Mouse (Mus musculus) heart, adult 8-10 months (tissue): ENCODE results near the gene Rpl23. TPM values are rescaled to one million over a fixed set of nuclear protein-coding genes. Genes with fewer than 3 reads are reported as not detected.
"Not testable (repeated sequence)": the region's sequence is repeated elsewhere in the genome, so short reads cannot be mapped to it uniquely, and the experiment has no call there.

Experiments
- DNase-seq: peaks from one replicate; pipeline ENCODE4 v3.0.0; 2022; ENCODE audit warnings: low spot score
- total RNA-seq, 4 experiments: library from RNA; stranded (reverse); gene quantifications; 2 replicates each; pipeline ENCODE4 v1.2.4; 2022

Gene Rpl23
- total RNA-seq, 4 experiments from 2014 or later, result 425 to 610 (median 521) TPM

- DNase-seq, result peak; percentile 97
Observed at GRCm38 (mm10) chr11:97766154-97766881, 15.9 kb downstream of the Rpl23 start, which contains the start of gene Cwc25. Gene Cwc25 (minus strand): TSS chr11:97766556.

- no peak for DNase-seq
Observed at GRCm38 (mm10) chr11:97761638-97762037, 20.6 kb downstream of the Rpl23 start.

- no peak for DNase-seq
Observed at GRCm38 (mm10) chr11:97758942-97759341, 23.3 kb downstream of the Rpl23 start.

- no peak for DNase-seq
Observed at GRCm38 (mm10) chr11:97758125-97758524, 24.1 kb downstream of the Rpl23 start.

- no peak for DNase-seq
Observed at GRCm38 (mm10) chr11:97753277-97753676, 29.0 kb downstream of the Rpl23 start.

- no peak for DNase-seq
Observed at GRCm38 (mm10) chr11:97748496-97748895, 33.7 kb downstream of the Rpl23 start.

- no peak for DNase-seq
Observed at GRCm38 (mm10) chr11:97747773-97748172, 34.5 kb downstream of the Rpl23 start.

- DNase-seq, result no peak
Observed at GRCm38 (mm10) chr11:97745331-97745721, 36.9 kb downstream of the Rpl23 start.

GRCm38 (mm10) chr11:97744718-97745330, 37.4 kb downstream of the Rpl23 start:
- peak; percentile 98 for DNase-seq

- DNase-seq, result no peak
Observed at GRCm38 (mm10) chr11:97744063-97744717, 38.0 kb downstream of the Rpl23 start, which contains the start of gene Pip4k2b. Gene Pip4k2b (minus strand): TSS chr11:97744704.

GRCm38 (mm10) chr11:97743423-97743822, 38.8 kb downstream of the Rpl23 start:
- no peak for DNase-seq

GRCm38 (mm10) chr11:97742591-97742990, 39.6 kb downstream of the Rpl23 start:
- DNase-seq, result no peak

GRCm38 (mm10) chr11:97742157-97742556, 40.1 kb downstream of the Rpl23 start:
- DNase-seq, result no peak

GRCm38 (mm10) chr11:97740190-97740589, 42.0 kb downstream of the Rpl23 start:
- peak; percentile 28 for DNase-seq

- DNase-seq, result no peak
Observed at GRCm38 (mm10) chr11:97739155-97739554, 43.1 kb downstream of the Rpl23 start.

- no peak for DNase-seq
Observed at GRCm38 (mm10) chr11:97738703-97739102, 43.5 kb downstream of the Rpl23 start.

GRCm38 (mm10) chr11:97737600-97737999, 44.6 kb downstream of the Rpl23 start:
- no peak for DNase-seq

GRCm38 (mm10) chr11:97736645-97737044, 45.6 kb downstream of the Rpl23 start:
- DNase-seq, result no peak

- not testable (repeated sequence) for DNase-seq
Observed at GRCm38 (mm10) chr11:97734810-97735209, 47.4 kb downstream of the Rpl23 start.

- DNase-seq, result no peak
Observed at GRCm38 (mm10) chr11:97733689-97734088, 48.5 kb downstream of the Rpl23 start.

- no peak for DNase-seq
Observed at GRCm38 (mm10) chr11:97728730-97729129, 53.5 kb downstream of the Rpl23 start.

- no peak for DNase-seq
Observed at GRCm38 (mm10) chr11:97728311-97728710, 53.9 kb downstream of the Rpl23 start.
